Mouse (Mus musculus) limb, embryonic 14.5 days (tissue): ENCODE measurements around the gene Birc6. TPM values are rescaled to one million over a fixed set of nuclear protein-coding genes. Genes with fewer than 3 reads are reported as not detected.
A peak's percentile ranks its signal among the peaks of the same experiment; 100 is the strongest.

Experiments used
- ATAC-seq: fragments of 200-750 bp; cut with Nextera tagmentation; 2 replicates; pipeline ENCODE4 v1.8.0; 2017; ENCODE audit warnings: low read depth, moderate number of reproducible peaks, moderate TSS enrichment; ENCODE audit not compliant: low FRiP score
- DNase-seq: peaks from one replicate; pipeline ENCODE4 v3.0.0-alpha.2; 2015; ENCODE audit warnings: low spot score
- H3K27ac ChIP-seq: fragments of 300-500 bp; sonication (generic); replicated peaks from 2 replicates; pipeline ENCODE4 v1.5.1; 2014; ENCODE audit warnings: low read depth, mild to moderate bottlenecking, low read length, moderate library complexity, mixed read lengths
- H3K27me3 ChIP-seq: fragments of 300-500 bp; sonication (generic); 2 replicates; pipeline ENCODE4 v1.6.1; 2014; ENCODE audit warnings: low read length, mixed read lengths; ENCODE audit not compliant: control insufficient read depth, insufficient read depth
- H3K36me3 ChIP-seq: fragments of 300-500 bp; sonication (generic); 2 replicates; pipeline ENCODE4 v1.6.1; 2014; ENCODE audit warnings: mild to moderate bottlenecking, low read length, moderate library complexity, mixed read lengths; ENCODE audit not compliant: control insufficient read depth, insufficient read depth
- H3K4me1 ChIP-seq: fragments of 300-500 bp; sonication (generic); 2 replicates; pipeline ENCODE4 v1.6.1; 2014; ENCODE audit warnings: antibody characterized with exemption, low read length, mixed read lengths; ENCODE audit not compliant: control insufficient read depth, insufficient read depth
- H3K4me2 ChIP-seq: fragments of 300-500 bp; sonication (generic); replicated peaks from 2 replicates; pipeline ENCODE4 v1.6.1; 2014; ENCODE audit warnings: low read depth, mild to moderate bottlenecking, low read length, moderate library complexity; ENCODE audit not compliant: severe bottlenecking
- H3K4me3 ChIP-seq: fragments of 300-500 bp; sonication (generic); replicated peaks from 2 replicates; pipeline ENCODE4 v1.5.1; 2014; ENCODE audit warnings: low read length
- H3K9ac ChIP-seq: fragments of 300-500 bp; sonication (generic); 2 replicates; pipeline ENCODE4 v1.6.1; 2014; ENCODE audit warnings: mild to moderate bottlenecking, low read depth, low read length, moderate library complexity; ENCODE audit not compliant: severe bottlenecking
- H3K9me3 ChIP-seq: fragments of 300-500 bp; sonication (generic); 2 replicates; pipeline ENCODE4 v1.6.1; 2016; ENCODE audit warnings: low read length; ENCODE audit not compliant: control insufficient read depth
- POLR2A ChIP-seq: fragments of 200-500 bp; IDR thresholded peaks from 2 replicates; pipeline ENCODE4 v1.8.0; 2012; ENCODE audit warnings: inconsistent platforms, mild to moderate bottlenecking, moderate library complexity, borderline replicate concordance; ENCODE audit not compliant: insufficient read depth, insufficient read length; ENCODE audit errors: extremely low read depth
- WGBS: fragments of 180-500 bp; shearing (Covaris S2); extraction: QIAGEN DNeasy Blood & Tissue Kit; methylation state at CpG from one replicate; pipeline ENCODE4 v1.1.7; 2014; 5-methylcytosine and 5-hydroxymethylcytosine counted together
- polyA plus RNA-seq, 2 experiments: library from polyadenylated mRNA; depleted of rRNA in 1 of 2; stranded (reverse) in 1 of 2; unstranded in 1 of 2; fragments of >200 nt; fragmentation: Nextera tagmentation in 1 of 2; extraction: Ambion mirVana in 1 of 2; gene quantifications; 2 replicates each; pipeline versions ENCODE4 v1.2.1 to v1.2.3; 2012 to 2014

The Birc6 gene
- polyA plus RNA-seq, 2 experiments = 87.3 to 96.5 TPM

GRCm38 (mm10) chr17:74716643-74717042, 188.5 kb downstream of the Birc6 start:
- no peak for DNase-seq
- H3K27ac ChIP-seq = no peak overlapping the region
- peaks cover 8% of the 10 kb centered on the region; the same call in 1 of the 2 replicates for H3K4me1 ChIP-seq
- no peaks in the 10 kb centered on the region for H3K9me3 ChIP-seq
- peak overlapping the region; percentile 41; the same call in 1 of the 2 replicates for H3K9ac ChIP-seq
- no peaks in the 10 kb centered on the region for H3K27me3 ChIP-seq
- 34% methylated on average over 3 of the region's 3 CpGs for WGBS
- no peak for TF ChIP-seq POLR2A
- H3K4me3 ChIP-seq = peak overlapping the region; percentile 63
- no peak for ATAC-seq
- peaks cover 15% of the 10 kb centered on the region for H3K36me3 ChIP-seq
- peak overlapping the region; percentile 69 for H3K4me2 ChIP-seq

DNA sequence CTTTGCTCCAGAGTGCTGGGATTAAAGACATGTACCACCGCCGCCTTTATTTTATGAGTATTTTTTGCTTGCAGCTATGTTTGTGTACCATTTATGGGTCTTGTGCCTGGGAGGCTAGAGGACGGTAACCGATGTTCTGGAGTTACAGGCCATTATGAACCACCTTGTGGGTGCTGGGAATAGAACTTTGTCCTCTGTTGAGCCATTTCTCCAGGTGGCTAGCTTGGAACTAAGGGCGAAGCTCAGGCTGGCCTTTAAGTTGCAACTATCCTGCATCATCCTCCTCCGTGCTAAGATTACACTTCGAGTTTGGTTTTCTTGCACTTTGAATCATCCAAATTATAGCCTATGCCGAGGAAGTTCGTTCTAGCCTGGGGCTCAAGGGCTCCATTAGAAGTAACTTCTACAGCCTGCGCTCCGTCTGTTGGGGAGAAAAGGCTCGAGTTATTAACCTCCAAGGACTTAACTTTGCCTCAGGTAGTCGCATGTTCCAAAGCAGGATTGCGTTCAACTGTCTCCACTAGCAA, 189.1 kb downstream of the Birc6 start:
- peak overlapping the region; percentile 49 for H3K27ac ChIP-seq
- H3K36me3 ChIP-seq = peaks cover 20% of the 10 kb centered on the region
- DNase-seq = no peak
- no peaks in the 10 kb centered on the region for H3K27me3 ChIP-seq
- H3K4me3 ChIP-seq = peak overlapping the region; percentile 63
- WGBS = 7% methylated on average over 14 of the region's 14 CpGs
- ATAC-seq = no peak
- H3K4me1 ChIP-seq = peaks cover 4% of the 10 kb centered on the region; the same call in 1 of the 2 replicates
- no peak for TF ChIP-seq POLR2A
- no peaks in the 10 kb centered on the region for H3K9me3 ChIP-seq
- peak overlapping the region; percentile 41 for H3K9ac ChIP-seq
- peak overlapping the region; percentile 69 for H3K4me2 ChIP-seq

DNA sequence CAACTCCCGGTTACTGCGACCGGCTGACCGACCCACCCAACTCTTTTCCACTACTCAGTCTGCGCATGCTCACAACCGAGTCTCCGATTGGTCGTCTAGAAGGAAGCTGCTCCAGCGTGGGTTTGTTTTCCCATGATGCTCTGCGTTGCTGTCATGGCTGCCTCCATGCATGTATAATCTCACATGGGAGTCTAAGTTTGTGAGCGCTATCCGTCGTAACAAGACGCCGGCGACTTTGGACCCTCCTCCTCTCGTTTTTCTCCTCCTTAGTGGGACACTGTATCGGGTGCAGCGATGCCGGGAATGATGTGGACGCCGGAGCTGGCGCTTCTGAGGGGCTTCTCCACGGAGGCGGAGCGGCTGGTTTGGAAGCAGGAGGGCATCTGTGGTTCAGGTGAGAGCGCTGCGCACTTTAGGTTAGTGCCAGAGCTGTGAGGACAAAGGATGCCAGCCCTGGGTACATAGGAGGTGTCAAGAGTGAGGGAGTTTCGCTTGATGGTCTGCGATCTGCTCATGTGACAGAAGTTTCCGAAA, 189.6 kb downstream of the Birc6 start, which contains the start of gene Ttc27:
TSS of gene Ttc27 (plus strand) at position 115 of the 534 bp plus-strand sequence.
- no peak for TF ChIP-seq POLR2A
- peak within 1 kb of the TSS; percentile 63 for H3K4me3 ChIP-seq
- ATAC-seq (peak; percentile 94), DNase-seq (peak; percentile 99)
- H3K4me1 ChIP-seq = peaks cover 4% of the 10 kb centered on the region; the same call in 1 of the 2 replicates
- peak within 1 kb of the TSS; percentile 60 for H3K9ac ChIP-seq
- WGBS = under 1% methylated on average over 31 of the region's 31 CpGs
- H3K4me2 ChIP-seq = peak within 1 kb of the TSS; percentile 69
- H3K9me3 ChIP-seq = no peaks in the 10 kb centered on the region
- peaks cover 20% of the 10 kb centered on the region for H3K36me3 ChIP-seq
- H3K27ac ChIP-seq = peak within 1 kb of the TSS; percentile 49
- no peaks in the 10 kb centered on the region for H3K27me3 ChIP-seq

- no peak for DNase-seq
- no peak for TF ChIP-seq POLR2A
- ATAC-seq = no peak
- Histone ChIP-seq H3K4me3 (no peak overlapping the region), H3K27me3 (no peaks in the 10 kb centered on the region), H3K36me3 (peaks cover 18% of the 10 kb centered on the region), H3K27ac (no peak overlapping the region), H3K4me2 (no peak overlapping the region), H3K9me3 (no peaks in the 10 kb centered on the region), H3K4me1 (no peaks in the 10 kb centered on the region), H3K9ac (no peak overlapping the region)
These were observed 204.8 kb downstream of the Birc6 start for GRCm38 (mm10) chr17:74732872-74733271.

- H3K27me3 ChIP-seq = no peaks in the 10 kb centered on the region
- H3K36me3 ChIP-seq = peaks cover 13% of the 10 kb centered on the region
- H3K4me2 ChIP-seq = no peak overlapping the region
- no peak overlapping the region for H3K27ac ChIP-seq
- WGBS = 92% methylated on average over 11 of the region's 11 CpGs
- H3K9me3 ChIP-seq = no peaks in the 10 kb centered on the region
- H3K9ac ChIP-seq = no peak overlapping the region
- ATAC-seq (no peak), DNase-seq (no peak)
- TF ChIP-seq POLR2A = no peak
- H3K4me3 ChIP-seq = no peak overlapping the region
- H3K4me1 ChIP-seq = no peaks in the 10 kb centered on the region
These were observed 207.3 kb downstream of the Birc6 start for GRCm38 (mm10) chr17:74735392-74735791.
